Comparison of ENCODE assay signal across 13 mouse cellular contexts in genomic region chr16:39102151-39102550, GRCm38 (mm10).
"Had no signal": no experiment of that assay in that cellular context is flagged by ENCODE, and none has a peak within 500 bp of the region (broad histone marks: within the 10 kb centered on the region; RNA-seq: fewer than 3 reads in every experiment).

No protein-coding gene starts in this region.

- H3K4me3 ChIP-seq: limb, embryonic 12.5 days; midbrain, embryonic 13.5 days; myocyte; neural tube, embryonic 15.5 days had no signal

- H3K9me3 ChIP-seq: limb, embryonic 12.5 days; midbrain, embryonic 13.5 days; neural tube, embryonic 15.5 days had no signal

- DNase-seq: kidney, adult 11 months; kidney, postnatal 14 days; liver; lung, adult 18-20 months; right cerebral cortex, postnatal 4 days; spleen, adult 18-20 months; thymus, adult 18-20 months; thymus, postnatal 14 days had no signal

- H3K9ac ChIP-seq: limb, embryonic 12.5 days; liver, embryonic 14.5 days; midbrain, embryonic 13.5 days; neural tube, embryonic 15.5 days had no signal

- H3K36me3 ChIP-seq: limb, embryonic 12.5 days; midbrain, embryonic 13.5 days; neural tube, embryonic 15.5 days had no signal

- H3K27ac ChIP-seq: limb, embryonic 12.5 days; liver, embryonic 14.5 days; midbrain, embryonic 13.5 days; neural tube, embryonic 15.5 days had no signal

- H3K4me1 ChIP-seq: limb, embryonic 12.5 days had no signal

- H3K27me3 ChIP-seq: limb, embryonic 12.5 days; midbrain, embryonic 13.5 days; neural tube, embryonic 15.5 days had no signal
